Mouse (Mus musculus) heart, embryonic 10.5 days (tissue): ENCODE data around the gene Emg1. TPM values are rescaled to one million over a fixed set of nuclear protein-coding genes. Genes with fewer than 3 reads are reported as not detected.

Experiments used
- DNase-seq: peaks from one replicate; pipeline ENCODE4 v3.0.0-alpha.2; 2017; ENCODE audit warnings: low spot score
- H3K27ac ChIP-seq: fragments of 300-500 bp; sonication (generic); 2 replicates; pipeline ENCODE4 v1.5.1; 2016; ENCODE audit warnings: mild to moderate bottlenecking
- H3K27me3 ChIP-seq: fragments of 300-500 bp; sonication (generic); 2 replicates; pipeline ENCODE4 v1.6.1; 2016; ENCODE audit warnings: mild to moderate bottlenecking; ENCODE audit not compliant: poor library complexity, insufficient read depth, severe bottlenecking
- H3K36me3 ChIP-seq: fragments of 300-500 bp; sonication (generic); 2 replicates; pipeline ENCODE4 v1.6.1; 2016; ENCODE audit warnings: mild to moderate bottlenecking, moderate library complexity
- H3K4me1 ChIP-seq: fragments of 300-500 bp; sonication (generic); 2 replicates; pipeline ENCODE4 v1.6.1; 2016; ENCODE audit warnings: mild to moderate bottlenecking
- H3K4me3 ChIP-seq: fragments of 300-500 bp; sonication (generic); 2 replicates; pipeline ENCODE4 v1.5.1; 2016; ENCODE audit warnings: mild to moderate bottlenecking, moderate library complexity
- H3K9me3 ChIP-seq: fragments of 300-500 bp; sonication (generic); 2 replicates; pipeline ENCODE4 v1.6.1; 2016; ENCODE audit warnings: mild to moderate bottlenecking, moderate library complexity
- WGBS: fragments of 180-500 bp; shearing (Covaris S2); methylation state at CpG from one replicate; pipeline ENCODE4 v1.1.7; 2016; 5-methylcytosine and 5-hydroxymethylcytosine counted together
- polyA plus RNA-seq: library from polyadenylated mRNA; unstranded; fragments of >200 nt; fragmentation: Nextera tagmentation; extraction: Ambion mirVana; gene quantifications from 2 replicates; pipeline ENCODE4 v1.2.1, GENCODE M21; 2016

The Emg1 gene
- polyA plus RNA-seq, 1 experiment from 2014 or later: 216 TPM

- no peaks in the 10 kb centered on the region for H3K27me3 ChIP-seq
- no peak overlapping the region for H3K27ac ChIP-seq
- 75% methylated on average over 7 of the region's 7 CpGs for WGBS
Observed at GRCm38 (mm10) chr6:124678769-124679168, 33.2 kb downstream of the Emg1 start.

GRCm38 (mm10) chr6:124676171-124676570 is 35.8 kb downstream of the Emg1 start:
- no peaks in the 10 kb centered on the region for H3K9me3 ChIP-seq
- no peak overlapping the region for H3K4me3 ChIP-seq
- peaks cover 10% of the 10 kb centered on the region for H3K36me3 ChIP-seq
- DNase-seq: no peak
- no peaks in the 10 kb centered on the region for H3K27me3 ChIP-seq
- H3K4me1 ChIP-seq: peaks cover 7% of the 10 kb centered on the region; the same call in 1 of the 2 replicates
- H3K27ac ChIP-seq: no peak overlapping the region
- 84% methylated on average over 6 of the region's 6 CpGs for WGBS

More at GRCm38 (mm10) chr6:124678769-124679168, 33.2 kb downstream of the Emg1 start:
- DNase-seq: no peak
- Histone ChIP-seq H3K4me3 (no peak overlapping the region), H3K36me3 (peaks cover 10% of the 10 kb centered on the region), H3K4me1 (peaks cover 10% of the 10 kb centered on the region), H3K9me3 (no peaks in the 10 kb centered on the region)

GRCm38 (mm10) chr6:124674591-124674990 is 37.4 kb downstream of the Emg1 start:
- Histone ChIP-seq H3K4me3 (no peak overlapping the region), H3K27me3 (no peaks in the 10 kb centered on the region), H3K9me3 (no peaks in the 10 kb centered on the region), H3K27ac (no peak overlapping the region), H3K36me3 (peaks cover 10% of the 10 kb centered on the region), H3K4me1 (peaks cover 7% of the 10 kb centered on the region; the same call in 1 of the 2 replicates)
- no peak for DNase-seq
- 92% methylated on average over 7 of the region's 7 CpGs for whole genome bisulfite sequencing

- peaks cover 7% of the 10 kb centered on the region; the same call in 1 of the 2 replicates for H3K4me1 ChIP-seq
Observed at GRCm38 (mm10) chr6:124673619-124674018, 38.4 kb downstream of the Emg1 start.

GRCm38 (mm10) chr6:124672100-124672499 is 39.9 kb downstream of the Emg1 start:
- Histone ChIP-seq H3K36me3 (peaks cover 10% of the 10 kb centered on the region), H3K9me3 (no peaks in the 10 kb centered on the region), H3K4me1 (peaks cover 7% of the 10 kb centered on the region; the same call in 1 of the 2 replicates), H3K27me3 (no peaks in the 10 kb centered on the region), H3K4me3 (no peak overlapping the region), H3K27ac (no peak overlapping the region)
- DNase-seq: no peak
- WGBS: 54% methylated on average over 6 of the region's 6 CpGs

More at GRCm38 (mm10) chr6:124673619-124674018, 38.4 kb downstream of the Emg1 start:
- Histone ChIP-seq H3K4me3 (no peak overlapping the region), H3K36me3 (peaks cover 10% of the 10 kb centered on the region), H3K9me3 (no peaks in the 10 kb centered on the region), H3K27ac (no peak overlapping the region), H3K27me3 (no peaks in the 10 kb centered on the region)
- 91% methylated on average over 9 of the region's 9 CpGs for WGBS
- no peak for DNase-seq

GRCm38 (mm10) chr6:124670281-124670900 is 41.6 kb downstream of the Emg1 start:
- no peak overlapping the region for H3K4me3 ChIP-seq
- H3K27ac ChIP-seq: no peak overlapping the region
- H3K4me1 ChIP-seq: peaks cover 7% of the 10 kb centered on the region; the same call in 1 of the 2 replicates
- 84% methylated on average over 7 of the region's 7 CpGs for WGBS
- no peak for DNase-seq
- H3K9me3 ChIP-seq: no peaks in the 10 kb centered on the region
- H3K27me3 ChIP-seq: no peaks in the 10 kb centered on the region
- peaks cover 10% of the 10 kb centered on the region for H3K36me3 ChIP-seq

- H3K36me3 ChIP-seq: peaks cover 5% of the 10 kb centered on the region
- H3K4me1 ChIP-seq: peaks cover 7% of the 10 kb centered on the region; the same call in 1 of the 2 replicates
- no peaks in the 10 kb centered on the region for H3K27me3 ChIP-seq
- H3K4me3 ChIP-seq: no peak overlapping the region
- H3K27ac ChIP-seq: no peak overlapping the region
- no peak for DNase-seq
- 77% methylated on average over 11 of the region's 11 CpGs for WGBS
- H3K9me3 ChIP-seq: no peaks in the 10 kb centered on the region
Observed at GRCm38 (mm10) chr6:124669234-124669859, 42.6 kb downstream of the Emg1 start.

GRCm38 (mm10) chr6:124665011-124665410 is 47.0 kb downstream of the Emg1 start:
- WGBS: 96% methylated on average over 10 of the region's 10 CpGs
- H3K4me1 ChIP-seq: peaks cover 8% of the 10 kb centered on the region; the same call in 1 of the 2 replicates
- no peaks in the 10 kb centered on the region for H3K9me3 ChIP-seq
- H3K27ac ChIP-seq: no peak overlapping the region
- no peak for DNase-seq
- no peak overlapping the region for H3K4me3 ChIP-seq
- no peaks in the 10 kb centered on the region for H3K36me3 ChIP-seq
- H3K27me3 ChIP-seq: no peaks in the 10 kb centered on the region

GRCm38 (mm10) chr6:124664256-124664655 is 47.7 kb downstream of the Emg1 start:
- no peak for DNase-seq
- 84% methylated on average over 7 of the region's 7 CpGs for WGBS
- H3K9me3 ChIP-seq: no peaks in the 10 kb centered on the region
- H3K27ac ChIP-seq: no peak overlapping the region
- H3K4me1 ChIP-seq: peaks cover 8% of the 10 kb centered on the region; the same call in 1 of the 2 replicates
- H3K4me3 ChIP-seq: peak overlapping the region; percentile 88; the same call in 1 of the 2 replicates
- H3K27me3 ChIP-seq: no peaks in the 10 kb centered on the region
- no peaks in the 10 kb centered on the region for H3K36me3 ChIP-seq

- no peak for DNase-seq
- WGBS: 20% methylated on average over 13 of the region's 13 CpGs
- H3K27ac ChIP-seq: peak overlapping the region; percentile 93
- peaks cover 8% of the 10 kb centered on the region; the same call in 1 of the 2 replicates for H3K4me1 ChIP-seq
- H3K9me3 ChIP-seq: no peaks in the 10 kb centered on the region
- H3K36me3 ChIP-seq: no peaks in the 10 kb centered on the region
- peak overlapping the region; percentile 88 for H3K4me3 ChIP-seq
- no peaks in the 10 kb centered on the region for H3K27me3 ChIP-seq
Observed at GRCm38 (mm10) chr6:124663424-124663795, 48.6 kb downstream of the Emg1 start.

- Histone ChIP-seq H3K27me3 (no peaks in the 10 kb centered on the region), H3K4me3 (peak within 1 kb of the TSS; percentile 88), H3K27ac (peak within 1 kb of the TSS; percentile 93), H3K4me1 (peaks cover 8% of the 10 kb centered on the region; the same call in 1 of the 2 replicates), H3K36me3 (no peaks in the 10 kb centered on the region), H3K9me3 (no peaks in the 10 kb centered on the region)
- DNase-seq: peak; percentile 100
- WGBS: under 1% methylated on average over 78 of the region's 87 CpGs
Observed at GRCm38 (mm10) chr6:124662477-124663423, 49.2 kb downstream of the Emg1 start, which contains the start of gene Lpcat3. TSS of gene Lpcat3 (plus strand) at chr6:124663027.

- H3K27ac ChIP-seq: peak overlapping the region; percentile 93
- no peaks in the 10 kb centered on the region for H3K9me3 ChIP-seq
- peak overlapping the region; percentile 88 for H3K4me3 ChIP-seq
- H3K4me1 ChIP-seq: peaks cover 8% of the 10 kb centered on the region; the same call in 1 of the 2 replicates
- DNase-seq: no peak
- H3K27me3 ChIP-seq: no peaks in the 10 kb centered on the region
- no peaks in the 10 kb centered on the region for H3K36me3 ChIP-seq
- WGBS: 31% methylated on average over 6 of the region's 6 CpGs
Observed at GRCm38 (mm10) chr6:124661995-124662394, 50.0 kb downstream of the Emg1 start.
